ENCODE assay signal across 17 mouse cellular contexts in the genomic region with DNA sequence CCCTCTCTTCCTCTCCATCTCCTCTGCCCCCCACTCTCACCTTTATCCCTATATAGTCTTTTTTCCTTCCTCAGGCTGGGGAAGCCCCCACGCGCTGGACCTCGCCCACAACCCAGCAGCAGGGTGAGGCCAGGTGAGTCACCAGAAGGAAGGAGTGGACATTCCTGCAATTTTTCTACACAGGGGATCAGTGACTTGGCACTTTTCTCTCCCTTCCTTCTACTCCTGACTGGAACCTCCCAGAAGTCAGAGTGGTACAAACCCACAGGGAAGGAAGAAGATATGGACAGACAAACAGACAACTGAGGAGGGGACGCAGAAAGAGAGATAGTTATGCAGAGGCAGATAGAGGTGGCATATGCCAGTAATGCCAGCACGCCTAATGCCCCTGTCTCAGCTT. TPM values are rescaled to one million over a fixed set of nuclear protein-coding genes. Genes with fewer than 3 reads are reported as not detected.
DNase-seq lines count a peak whose midpoint lies in the region; ATAC-seq and TF ChIP-seq lines count a peak whose summit lies in the region.
"Had no signal": no experiment of that assay in that cellular context is flagged by ENCODE, and none has a peak within 500 bp of the region (broad histone marks: within the 10 kb centered on the region; RNA-seq: fewer than 3 reads in every experiment).

No protein-coding gene starts in this region.

- TF ChIP-seq POLR2A in ES-Bruce4 (IDR thresholded peaks at IDR 0.05; ENCODE audit: insufficient read depth, low read length): no peak

- TF ChIP-seq CTCF in ES-Bruce4 (IDR thresholded peaks at IDR 0.05; ENCODE audit: low read depth, low read length): no peak

- no peak for DNase-seq in liver, embryonic 11.5 days (ENCODE audit: low spot score)
- DNase-seq in intestine, embryonic 14.5 days (ENCODE audit: low spot score): no peak
- DNase-seq in urinary bladder, adult 18-20 months (ENCODE audit: low spot score in 2 of 2): no peak
- no peak for DNase-seq in left cerebral cortex, adult 8-10 months (ENCODE audit: low spot score in 2 of 2)
- DNase-seq: cerebellum, postnatal 25 days; lung, embryonic 14.5 days had no signal

- peak overlapping the region; percentile 43; the same call in 1 of the 2 replicates for H3K27ac ChIP-seq in liver, embryonic 16.5 days (ENCODE audit: low read length)
- H3K27ac ChIP-seq in liver, embryonic 11.5 days (ENCODE audit: low read depth, low read length): no peak overlapping the region
- H3K27ac ChIP-seq in ES-Bruce4 (ENCODE audit: insufficient read depth, low read length): peak overlapping the region; percentile 84
- H3K27ac ChIP-seq in intestine, embryonic 14.5 days (ENCODE audit: low read depth): no peak overlapping the region
- peak overlapping the region; percentile 48; the same call in 1 of the 2 replicates for H3K27ac ChIP-seq in stomach, embryonic 14.5 days (ENCODE audit: low read length)
- H3K27ac ChIP-seq: embryonic facial prominence, embryonic 13.5 days; hindbrain, postnatal 0 days had no signal

- H3K36me3 ChIP-seq in liver, embryonic 16.5 days (ENCODE audit: control insufficient read depth, insufficient read depth): no peaks in the 10 kb centered on the region
- no peaks in the 10 kb centered on the region for H3K36me3 ChIP-seq in liver, embryonic 11.5 days (ENCODE audit: control insufficient read depth, insufficient read depth, low read length)
- no peaks in the 10 kb centered on the region for H3K36me3 ChIP-seq in ES-Bruce4 (ENCODE audit: control insufficient read depth, insufficient read depth, low read length, poor library complexity, severe bottlenecking)
- H3K36me3 ChIP-seq in intestine, embryonic 14.5 days (ENCODE audit: control insufficient read depth, insufficient read depth, low read length): no peaks in the 10 kb centered on the region
- no peaks in the 10 kb centered on the region for H3K36me3 ChIP-seq in stomach, embryonic 14.5 days (ENCODE audit: control insufficient read depth, insufficient read depth, low read length)
- H3K36me3 ChIP-seq: embryonic facial prominence, embryonic 13.5 days had no signal

- no peak for ATAC-seq in liver, embryonic 16.5 days (ENCODE audit: low read depth)
- ATAC-seq in liver, embryonic 11.5 days (replicated peaks; ENCODE audit: low FRiP score): no peak
- peak; percentile 30; the same call in 1 of the 2 replicates for ATAC-seq in intestine, embryonic 14.5 days (replicated peaks; ENCODE audit: low FRiP score, low TSS enrichment, low read depth)
- ATAC-seq in stomach, embryonic 14.5 days (ENCODE audit: insufficient number of reproducible peaks, insufficient read depth, low FRiP score, low read depth): peak; percentile 47; the same call in 1 of the 2 replicates
- ATAC-seq: activated CD4-positive, CD25-positive, alpha-beta regulatory T cell, adult 4 months; forebrain, embryonic 14.5 days; hindbrain, postnatal 0 days had no signal

- H3K27me3 ChIP-seq in liver, embryonic 16.5 days (ENCODE audit: control insufficient read depth, insufficient read depth, low read depth, low read length): peaks cover 3% of the 10 kb centered on the region; the same call in 1 of the 2 replicates
- H3K27me3 ChIP-seq in liver, embryonic 11.5 days (replicated peaks; ENCODE audit: control insufficient read depth, insufficient read depth, low read length): peaks cover 2% of the 10 kb centered on the region
- no peaks in the 10 kb centered on the region for H3K27me3 ChIP-seq in ES-Bruce4 (ENCODE audit: control insufficient read depth, insufficient read depth, low read length, poor library complexity, severe bottlenecking)
- H3K27me3 ChIP-seq in intestine, embryonic 14.5 days (replicated peaks; ENCODE audit: control insufficient read depth, insufficient read depth, low read length): no peaks in the 10 kb centered on the region
- no peaks in the 10 kb centered on the region for H3K27me3 ChIP-seq in stomach, embryonic 14.5 days (ENCODE audit: control insufficient read depth, insufficient read depth, low read length)

- no peaks in the 10 kb centered on the region for H3K9me3 ChIP-seq in liver, embryonic 16.5 days (replicated peaks; ENCODE audit: control insufficient read depth, low read length)
- H3K9me3 ChIP-seq in liver, embryonic 11.5 days (ENCODE audit: control insufficient read depth, low read length): no peaks in the 10 kb centered on the region
- H3K9me3 ChIP-seq in ES-Bruce4 (replicated peaks; ENCODE audit: control insufficient read depth, insufficient read depth, low read length, poor library complexity, severe bottlenecking): no peaks in the 10 kb centered on the region
- no peaks in the 10 kb centered on the region for H3K9me3 ChIP-seq in intestine, embryonic 14.5 days (ENCODE audit: control insufficient read depth, low read length)
- H3K9me3 ChIP-seq in stomach, embryonic 14.5 days (ENCODE audit: control insufficient read depth, low read depth, low read length): no peaks in the 10 kb centered on the region
- H3K9me3 ChIP-seq: embryonic facial prominence, embryonic 13.5 days had no signal

- no peak overlapping the region for H3K4me2 ChIP-seq in liver, embryonic 16.5 days (ENCODE audit: low read depth, low read length)
- H3K4me2 ChIP-seq in liver, embryonic 11.5 days: no peak overlapping the region
- H3K4me2 ChIP-seq in intestine, embryonic 14.5 days (ENCODE audit: low read length): peak overlapping the region; percentile 8; the same call in 1 of the 2 replicates
- no peak overlapping the region for H3K4me2 ChIP-seq in stomach, embryonic 14.5 days (replicated peaks; ENCODE audit: low read depth, low read length)
- H3K4me2 ChIP-seq: embryonic facial prominence, embryonic 13.5 days; lung, embryonic 14.5 days had no signal

- H3K4me3 ChIP-seq in liver, embryonic 16.5 days (ENCODE audit: low read depth, low read length): no peak overlapping the region
- no peak overlapping the region for H3K4me3 ChIP-seq in liver, embryonic 11.5 days (ENCODE audit: low read depth, low read length)
- H3K4me3 ChIP-seq in ES-Bruce4 (ENCODE audit: low read depth, low read length): no peak overlapping the region
- no peak overlapping the region for H3K4me3 ChIP-seq in intestine, embryonic 14.5 days (ENCODE audit: low read depth, low read length)
- H3K4me3 ChIP-seq in stomach, embryonic 14.5 days (ENCODE audit: low read depth, low read length): no peak overlapping the region
- H3K4me3 ChIP-seq: embryonic facial prominence, embryonic 13.5 days had no signal

- H3K4me1 ChIP-seq in liver, embryonic 16.5 days (ENCODE audit: control insufficient read depth, low read depth, low read length): no peaks in the 10 kb centered on the region; the same call in 1 of the 2 replicates
- H3K4me1 ChIP-seq in liver, embryonic 11.5 days (replicated peaks; ENCODE audit: control insufficient read depth, insufficient read depth, low read length): peaks cover 10% of the 10 kb centered on the region
- peaks cover 4% of the 10 kb centered on the region for H3K4me1 ChIP-seq in ES-Bruce4 (ENCODE audit: control insufficient read depth, insufficient read depth, low read length)
- H3K4me1 ChIP-seq in intestine, embryonic 14.5 days (replicated peaks; ENCODE audit: control insufficient read depth, insufficient read depth, low read length): peaks cover 24% of the 10 kb centered on the region
- H3K4me1 ChIP-seq in stomach, embryonic 14.5 days (ENCODE audit: control insufficient read depth, insufficient read depth, low read length): peaks cover 13% of the 10 kb centered on the region; the same call in 1 of the 2 replicates

- WGBS in liver, embryonic 16.5 days (ENCODE audit: insufficient replicate concordance): 53% methylated on average over 5 of the region's 5 CpGs
- 55% methylated on average over 5 of the region's 5 CpGs for WGBS in liver, embryonic 11.5 days
- WGBS in intestine, embryonic 14.5 days: 68% methylated on average over 5 of the region's 5 CpGs
- 74% methylated on average over 5 of the region's 5 CpGs for WGBS in stomach, embryonic 14.5 days

- H3K9ac ChIP-seq in liver, embryonic 16.5 days (ENCODE audit: low read depth, low read length): no peak overlapping the region
- H3K9ac ChIP-seq in liver, embryonic 11.5 days (ENCODE audit: low read depth, low read length): no peak overlapping the region
- H3K9ac ChIP-seq in ES-Bruce4 (ENCODE audit: low read depth, poor library complexity, severe bottlenecking): 0 out of 2 replicates have a peak overlapping the region, but pooled peaks have one; percentile 17
- H3K9ac ChIP-seq in intestine, embryonic 14.5 days (ENCODE audit: low read length): no peak overlapping the region
- H3K9ac ChIP-seq in stomach, embryonic 14.5 days (replicated peaks; ENCODE audit: low read depth, low read length): no peak overlapping the region
- H3K9ac ChIP-seq: embryonic facial prominence, embryonic 13.5 days; lung, embryonic 14.5 days had no signal

- TF ChIP-seq EP300 in ES-Bruce4 (IDR thresholded peaks at IDR 0.05; ENCODE audit: insufficient read depth, low read depth, low read length): 0 out of 2 replicates have a peak, but pooled peaks have one; percentile 41

RNA-seq across cellular contexts. Expression of gene Plaur, which starts 2.8 kb away (rescaled TPM):
- polyA plus RNA-seq in liver, embryonic 16.5 days (2015; fragmentation: Nextera tagmentation; extraction: Ambion mirVana): 5.9 and 6.6 TPM in 2 replicates
- 5.6 and 5.7 TPM in 2 replicates for polyA plus RNA-seq in liver, embryonic 11.5 days (2014; fragmentation: Nextera tagmentation; extraction: Ambion mirVana)
- 29.5 and 38.0 TPM in 2 replicates for polyA plus RNA-seq in ES-Bruce4 (2011; ENCODE audit: insufficient read depth, insufficient read length, low read depth, missing spikeins)
- 10.0 and 10.7 TPM in 2 replicates for polyA plus RNA-seq in intestine, embryonic 14.5 days (2014; fragmentation: Nextera tagmentation; extraction: Ambion mirVana)
- polyA plus RNA-seq in stomach, embryonic 14.5 days (2014; fragmentation: Nextera tagmentation; extraction: Ambion mirVana): 12.6 and 14.7 TPM in 2 replicates
- 1 to 10 TPM in 2 of 4 experiments, under 1 TPM in 2; 0.72 to 4.6 (median 2.1) TPM for total RNA-seq in left cerebral cortex, adult 8-10 months (2022)

RNA-seq across cellular contexts. Expression of gene Irgc1, which starts 7.3 kb away (rescaled TPM):
- not detected in 2 replicates for polyA plus RNA-seq in liver, embryonic 16.5 days (2015; fragmentation: Nextera tagmentation; extraction: Ambion mirVana)
- not detected in 2 replicates for polyA plus RNA-seq in liver, embryonic 11.5 days (2014; fragmentation: Nextera tagmentation; extraction: Ambion mirVana)
- polyA plus RNA-seq in ES-Bruce4 (2011; ENCODE audit: insufficient read depth, insufficient read length, low read depth, missing spikeins): not detected in 2 replicates
- not detected in 2 replicates for polyA plus RNA-seq in intestine, embryonic 14.5 days (2014; fragmentation: Nextera tagmentation; extraction: Ambion mirVana)
- not detected in 2 replicates for polyA plus RNA-seq in stomach, embryonic 14.5 days (2014; fragmentation: Nextera tagmentation; extraction: Ambion mirVana)
- under 1 TPM in 1 of 4 experiments, not detected in 3; 0.21 TPM for total RNA-seq in left cerebral cortex, adult 8-10 months (2022)
- total RNA-seq: gastrocnemius, postnatal 25 days; hindbrain, postnatal 0 days had no signal
- polyA plus RNA-seq: activated CD4-positive, CD25-positive, alpha-beta regulatory T cell, adult 4 months; brain, embryonic 14.5 days; embryonic facial prominence, embryonic 13.5 days; forebrain, embryonic 14.5 days; hindbrain, postnatal 0 days; lung, embryonic 14.5 days had no signal

RNA-seq across cellular contexts. Expression of gene Cadm4, which starts 22.4 kb away (rescaled TPM):
- polyA plus RNA-seq in liver, embryonic 16.5 days (2015; fragmentation: Nextera tagmentation; extraction: Ambion mirVana): 0.24 TPM in 1 of 2 replicates, not detected in the other
- 0.25 and 0.27 TPM in 2 replicates for polyA plus RNA-seq in liver, embryonic 11.5 days (2014; fragmentation: Nextera tagmentation; extraction: Ambion mirVana)
- polyA plus RNA-seq in ES-Bruce4 (2011; ENCODE audit: insufficient read depth, insufficient read length, low read depth, missing spikeins): 10.4 and 12.2 TPM in 2 replicates
- 0.64 and 1.7 TPM in 2 replicates for polyA plus RNA-seq in intestine, embryonic 14.5 days (2014; fragmentation: Nextera tagmentation; extraction: Ambion mirVana)
- polyA plus RNA-seq in stomach, embryonic 14.5 days (2014; fragmentation: Nextera tagmentation; extraction: Ambion mirVana): 1.4 and 1.5 TPM in 2 replicates
- total RNA-seq in left cerebral cortex, adult 8-10 months (2022): 100 to 1,000 TPM; 215 to 253 (median 239) TPM
- polyA plus RNA-seq: activated CD4-positive, CD25-positive, alpha-beta regulatory T cell, adult 4 months had no signal

RNA-seq across cellular contexts. Expression of gene Zfp428, which starts 47.4 kb away (rescaled TPM):
- polyA plus RNA-seq in liver, embryonic 16.5 days (2015; fragmentation: Nextera tagmentation; extraction: Ambion mirVana): 2.7 and 3.2 TPM in 2 replicates
- polyA plus RNA-seq in liver, embryonic 11.5 days (2014; fragmentation: Nextera tagmentation; extraction: Ambion mirVana): 20.3 and 23.0 TPM in 2 replicates
- 12.3 and 13.1 TPM in 2 replicates for polyA plus RNA-seq in ES-Bruce4 (2011; ENCODE audit: insufficient read depth, insufficient read length, low read depth, missing spikeins)
- 30.3 and 33.7 TPM in 2 replicates for polyA plus RNA-seq in intestine, embryonic 14.5 days (2014; fragmentation: Nextera tagmentation; extraction: Ambion mirVana)
- 28.5 and 30.9 TPM in 2 replicates for polyA plus RNA-seq in stomach, embryonic 14.5 days (2014; fragmentation: Nextera tagmentation; extraction: Ambion mirVana)
- total RNA-seq in left cerebral cortex, adult 8-10 months (2022): 10 to 100 TPM; 42.8 to 45.4 (median 44.1) TPM
- polyA plus RNA-seq: activated CD4-positive, CD25-positive, alpha-beta regulatory T cell, adult 4 months had no signal

RNA-seq across cellular contexts. Expression of gene AC161166.1, which starts 52.8 kb away (rescaled TPM):
- not detected in 2 replicates for polyA plus RNA-seq in liver, embryonic 16.5 days (2015; fragmentation: Nextera tagmentation; extraction: Ambion mirVana)
- 0.34 TPM in 1 of 2 replicates, not detected in the other for polyA plus RNA-seq in liver, embryonic 11.5 days (2014; fragmentation: Nextera tagmentation; extraction: Ambion mirVana)
- not detected in 2 replicates for polyA plus RNA-seq in ES-Bruce4 (2011; ENCODE audit: insufficient read depth, insufficient read length, low read depth, missing spikeins)
- polyA plus RNA-seq in intestine, embryonic 14.5 days (2014; fragmentation: Nextera tagmentation; extraction: Ambion mirVana): 0.40 and 0.46 TPM in 2 replicates
- 0.21 and 0.29 TPM in 2 replicates for polyA plus RNA-seq in stomach, embryonic 14.5 days (2014; fragmentation: Nextera tagmentation; extraction: Ambion mirVana)
- not detected for total RNA-seq in left cerebral cortex, adult 8-10 months (2022)
- total RNA-seq: gastrocnemius, postnatal 25 days; hindbrain, postnatal 0 days; left cerebral cortex, postnatal 14 days had no signal
- polyA plus RNA-seq: brain, embryonic 14.5 days; large intestine, adult 2 months had no signal

Comparison
In these comparisons a context has a peak if more than half of its experiments do, and no peak if none do; other contexts are left out.
1. H3K27ac ChIP-seq: peak in liver, embryonic 16.5 days (single experiment), ES-Bruce4 (single experiment) and stomach, embryonic 14.5 days (single experiment); none in liver, embryonic 11.5 days (single experiment) and intestine, embryonic 14.5 days (single experiment).
2. ATAC-seq: peak in intestine, embryonic 14.5 days (single experiment) and stomach, embryonic 14.5 days (single experiment); none in liver, embryonic 16.5 days (single experiment) and liver, embryonic 11.5 days (single experiment).